Mouse (Mus musculus) urinary bladder, adult 2 months (tissue): ENCODE measurements around the gene Gm20671. TPM values are rescaled to one million over a fixed set of nuclear protein-coding genes. Genes with fewer than 3 reads are reported as not detected.

Source experiments
- polyA plus RNA-seq: library from polyadenylated mRNA; depleted of rRNA; stranded (reverse); fragments of >200 nt; gene quantifications from 2 replicates; pipeline ENCODE4 v1.2.3, GENCODE M21; 2012; rRNA removed

The Gm20671 gene
- polyA plus RNA-seq, 1 experiment: not detected

Other genes starting within 250 kb of the Gm20671 start
- gene Yes1, start 215.9 kb downstream of the Gm20671 start, polyA plus RNA-seq: 7.8 and 10.2 TPM in 2 replicates
- gene Pisd, start 41.5 kb downstream of the Gm20671 start, polyA plus RNA-seq: 52.2 and 65.8 TPM in 2 replicates
- gene Prr14l, start 27.1 kb upstream of the Gm20671 start, polyA plus RNA-seq: 8.5 and 10.7 TPM in 2 replicates
- 14.0 and 15.4 TPM in 2 replicates for gene Depdc5, start 36.6 kb upstream of the Gm20671 start, polyA plus RNA-seq
- 211 and 229 TPM in 2 replicates for gene Ywhah, start 191.7 kb upstream of the Gm20671 start, polyA plus RNA-seq